Mouse (Mus musculus): ENCODE results near the gene Dennd5b.

DNA sequence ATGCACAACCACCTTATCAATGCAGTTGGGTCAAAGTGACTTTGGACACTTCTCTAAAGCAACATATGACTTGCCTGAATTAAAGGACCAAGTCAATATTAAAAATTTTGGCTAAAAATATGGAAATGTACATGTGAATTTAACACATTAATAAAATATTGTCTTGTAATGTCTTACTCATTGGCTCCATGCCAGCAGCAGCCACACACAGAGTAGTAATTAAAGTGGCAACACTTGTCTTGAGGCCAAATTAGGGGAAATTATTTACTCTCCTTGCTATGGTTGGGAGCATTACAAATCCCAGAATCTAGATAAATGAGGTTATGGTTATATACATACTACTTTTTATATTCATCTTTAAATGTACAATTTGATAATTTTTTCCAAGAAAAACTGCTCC lies 15.5 kb upstream of the Dennd5b start:
- no peak for TF ChIP-seq CTCF (IDR thresholded peaks at IDR 0.05; ENCODE audit: low read depth)
- no peak for TF ChIP-seq EP300 (IDR thresholded peaks at IDR 0.05; ENCODE audit: low read depth)

Data from liver, postnatal 0 days (tissue).